Mouse (Mus musculus): ENCODE measurements around the gene Dennd4a. TPM values are rescaled to one million over a fixed set of nuclear protein-coding genes. Genes with fewer than 3 reads are reported as not detected.

Gene Dennd4a
- polyA plus RNA-seq, 1 experiment from 2014 or later = 22.6 TPM

- Histone ChIP-seq H3K27me3 (replicated peaks; ENCODE audit: control insufficient read depth, insufficient read depth, low read length) (no peaks in the 10 kb centered on the region), H3K27ac (ENCODE audit: low read depth, low read length) (no peak overlapping the region), H3K4me1 (replicated peaks; ENCODE audit: control insufficient read depth, insufficient read depth, low read length) (peaks cover 14% of the 10 kb centered on the region), H3K36me3 (ENCODE audit: control insufficient read depth, insufficient read depth, low read length) (no peaks in the 10 kb centered on the region), H3K9me3 (ENCODE audit: control insufficient read depth, low read length) (no peaks in the 10 kb centered on the region), H3K9ac (ENCODE audit: low read depth, low read length) (no peak overlapping the region), H3K4me2 (no peak overlapping the region), H3K4me3 (ENCODE audit: low read depth, low read length) (no peak overlapping the region)
- DNase-seq (ENCODE audit: low spot score) = no peak
- WGBS = 79% methylated on average over 5 of the region's 5 CpGs
- no peak for ATAC-seq (replicated peaks; ENCODE audit: low FRiP score)
Measured at GRCm38 (mm10) chr9:64803373-64804214, 7.5 kb upstream of the Dennd4a start.

GRCm38 (mm10) chr9:64805875-64806274 lies 5.3 kb upstream of the Dennd4a start:
- no peak overlapping the region for H3K4me3 ChIP-seq (ENCODE audit: low read depth, low read length)
- no peaks in the 10 kb centered on the region for H3K9me3 ChIP-seq (ENCODE audit: control insufficient read depth, low read length)
- H3K4me2 ChIP-seq = peak overlapping the region; percentile 45
- no peaks in the 10 kb centered on the region for H3K36me3 ChIP-seq (ENCODE audit: control insufficient read depth, insufficient read depth, low read length)
- H3K4me1 ChIP-seq (replicated peaks; ENCODE audit: control insufficient read depth, insufficient read depth, low read length) = peaks cover 19% of the 10 kb centered on the region
- peak overlapping the region; percentile 67 for H3K27ac ChIP-seq (ENCODE audit: low read depth, low read length)
- peak; percentile 78; the same call in 1 of the 2 replicates for ATAC-seq (replicated peaks; ENCODE audit: low FRiP score)
- H3K27me3 ChIP-seq (replicated peaks; ENCODE audit: control insufficient read depth, insufficient read depth, low read length) = no peaks in the 10 kb centered on the region
- no peak overlapping the region for H3K9ac ChIP-seq (ENCODE audit: low read depth, low read length)
- WGBS = 58% methylated on average over 5 of the region's 5 CpGs
- no peak for DNase-seq (ENCODE audit: low spot score)

GRCm38 (mm10) chr9:64806335-64807060 lies 4.6 kb upstream of the Dennd4a start:
- H3K36me3 ChIP-seq (ENCODE audit: control insufficient read depth, insufficient read depth, low read length) = no peaks in the 10 kb centered on the region
- H3K4me1 ChIP-seq (replicated peaks; ENCODE audit: control insufficient read depth, insufficient read depth, low read length) = peaks cover 19% of the 10 kb centered on the region
- H3K27me3 ChIP-seq (replicated peaks; ENCODE audit: control insufficient read depth, insufficient read depth, low read length) = no peaks in the 10 kb centered on the region
- peak overlapping the region; percentile 67 for H3K27ac ChIP-seq (ENCODE audit: low read depth, low read length)
- no peak overlapping the region for H3K9ac ChIP-seq (ENCODE audit: low read depth, low read length)
- H3K4me3 ChIP-seq (ENCODE audit: low read depth, low read length) = no peak overlapping the region
- ATAC-seq (replicated peaks; ENCODE audit: low FRiP score) = peak; percentile 10; the same call in 1 of the 2 replicates
- WGBS = 40% methylated on average over 6 of the region's 6 CpGs
- no peak for DNase-seq (ENCODE audit: low spot score)
- no peaks in the 10 kb centered on the region for H3K9me3 ChIP-seq (ENCODE audit: control insufficient read depth, low read length)
- H3K4me2 ChIP-seq = peak overlapping the region; percentile 45

- Histone ChIP-seq H3K9me3 (ENCODE audit: control insufficient read depth, low read length) (no peaks in the 10 kb centered on the region), H3K27ac (ENCODE audit: low read depth, low read length) (no peak overlapping the region), H3K36me3 (ENCODE audit: control insufficient read depth, insufficient read depth, low read length) (no peaks in the 10 kb centered on the region), H3K9ac (ENCODE audit: low read depth, low read length) (no peak overlapping the region), H3K4me3 (ENCODE audit: low read depth, low read length) (no peak overlapping the region), H3K4me1 (replicated peaks; ENCODE audit: control insufficient read depth, insufficient read depth, low read length) (peaks cover 20% of the 10 kb centered on the region), H3K27me3 (replicated peaks; ENCODE audit: control insufficient read depth, insufficient read depth, low read length) (no peaks in the 10 kb centered on the region), H3K4me2 (no peak overlapping the region; the same call in 1 of the 2 replicates)
- DNase-seq (ENCODE audit: low spot score) = no peak
- WGBS = 81% methylated on average over 14 of the region's 14 CpGs
- no peak for ATAC-seq (replicated peaks; ENCODE audit: low FRiP score)
Measured at GRCm38 (mm10) chr9:64807061-64807808, 3.9 kb upstream of the Dennd4a start.

GRCm38 (mm10) chr9:64809851-64810250 lies 1.3 kb upstream of the Dennd4a start:
- no peaks in the 10 kb centered on the region for H3K9me3 ChIP-seq (ENCODE audit: control insufficient read depth, low read length)
- H3K27ac ChIP-seq (ENCODE audit: low read depth, low read length) = no peak overlapping the region; the same call in 1 of the 2 replicates
- no peaks in the 10 kb centered on the region for H3K36me3 ChIP-seq (ENCODE audit: control insufficient read depth, insufficient read depth, low read length)
- no peak for ATAC-seq (replicated peaks; ENCODE audit: low FRiP score)
- H3K4me2 ChIP-seq = peak overlapping the region; percentile 80; the same call in 1 of the 2 replicates
- 75% methylated on average over 3 of the region's 3 CpGs for WGBS
- H3K4me1 ChIP-seq (replicated peaks; ENCODE audit: control insufficient read depth, insufficient read depth, low read length) = peaks cover 28% of the 10 kb centered on the region
- no peak overlapping the region for H3K4me3 ChIP-seq (ENCODE audit: low read depth, low read length)
- H3K9ac ChIP-seq (ENCODE audit: low read depth, low read length) = no peak overlapping the region
- H3K27me3 ChIP-seq (replicated peaks; ENCODE audit: control insufficient read depth, insufficient read depth, low read length) = no peaks in the 10 kb centered on the region
- no peak for DNase-seq (ENCODE audit: low spot score)

GRCm38 (mm10) chr9:64811538-64812474 lies 666 bp downstream of the Dennd4a start:
- peak overlapping the region; percentile 90 for H3K9ac ChIP-seq (ENCODE audit: low read depth, low read length)
- ATAC-seq (replicated peaks; ENCODE audit: low FRiP score) (peak; percentile 62), DNase-seq (ENCODE audit: low spot score) (no peak)
- peak overlapping the region; percentile 76 for H3K4me2 ChIP-seq
- H3K36me3 ChIP-seq (ENCODE audit: control insufficient read depth, insufficient read depth, low read length) = no peaks in the 10 kb centered on the region
- H3K27ac ChIP-seq (ENCODE audit: low read depth, low read length) = peak overlapping the region; percentile 97
- no peaks in the 10 kb centered on the region for H3K27me3 ChIP-seq (replicated peaks; ENCODE audit: control insufficient read depth, insufficient read depth, low read length)
- WGBS = 2% methylated on average over 57 of the region's 59 CpGs
- H3K4me1 ChIP-seq (replicated peaks; ENCODE audit: control insufficient read depth, insufficient read depth, low read length) = peaks cover 14% of the 10 kb centered on the region; the same call in 1 of the 2 replicates
- peak overlapping the region; percentile 92 for H3K4me3 ChIP-seq (ENCODE audit: low read depth, low read length)
- H3K9me3 ChIP-seq (ENCODE audit: control insufficient read depth, low read length) = no peaks in the 10 kb centered on the region

GRCm38 (mm10) chr9:64812475-64812860 lies 1.3 kb downstream of the Dennd4a start:
- no peaks in the 10 kb centered on the region for H3K9me3 ChIP-seq (ENCODE audit: control insufficient read depth, low read length)
- DNase-seq (ENCODE audit: low spot score) = no peak
- H3K9ac ChIP-seq (ENCODE audit: low read depth, low read length) = peak overlapping the region; percentile 90
- peak overlapping the region; percentile 92 for H3K4me3 ChIP-seq (ENCODE audit: low read depth, low read length)
- peaks cover 14% of the 10 kb centered on the region; the same call in 1 of the 2 replicates for H3K4me1 ChIP-seq (replicated peaks; ENCODE audit: control insufficient read depth, insufficient read depth, low read length)
- H3K27ac ChIP-seq (ENCODE audit: low read depth, low read length) = peak overlapping the region; percentile 97
- no peaks in the 10 kb centered on the region for H3K27me3 ChIP-seq (replicated peaks; ENCODE audit: control insufficient read depth, insufficient read depth, low read length)
- WGBS = 19% methylated on average over 1 of the region's 1 CpGs
- no peak for ATAC-seq (replicated peaks; ENCODE audit: low FRiP score)
- H3K4me2 ChIP-seq = peak overlapping the region; percentile 76
- no peaks in the 10 kb centered on the region for H3K36me3 ChIP-seq (ENCODE audit: control insufficient read depth, insufficient read depth, low read length)

All from liver, embryonic 11.5 days (tissue).